In the genomic region with DNA sequence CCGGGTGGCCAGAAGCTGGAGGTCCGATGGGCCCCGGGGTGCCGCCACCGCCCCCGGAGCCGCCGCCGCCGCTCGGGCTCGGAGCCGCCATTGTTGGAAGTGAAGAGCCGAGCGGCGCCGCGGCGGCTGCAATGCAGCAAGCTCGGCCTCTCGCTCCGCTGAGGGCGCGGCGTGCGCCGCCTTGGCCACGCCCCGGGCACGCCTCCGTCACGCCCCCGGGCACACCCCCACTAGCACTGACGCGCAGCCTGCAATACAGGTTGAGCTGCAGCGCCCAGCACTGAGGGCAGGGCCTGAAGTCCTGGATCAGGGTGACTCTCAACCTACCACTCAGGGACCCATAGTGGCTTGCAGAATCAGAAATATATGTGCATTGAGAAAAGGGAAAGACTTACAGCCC, we compare ENCODE assay signal across 8 mouse cellular contexts. TPM values are rescaled to one million over a fixed set of nuclear protein-coding genes. Genes with fewer than 3 reads are reported as not detected.
DNase-seq lines count a peak whose midpoint lies in the region; ATAC-seq and TF ChIP-seq lines count a peak whose summit lies in the region.

A gene (minus strand): TSS at position 144 of the 400 bp plus-strand sequence.

- TF ChIP-seq CTCF in bone marrow, adult 2 months (IDR thresholded peaks at IDR 0.05; ENCODE audit: control insufficient read depth, insufficient read depth, low read length), result 0 out of 2 replicates have a peak, but pooled peaks have one; percentile 10
- TF ChIP-seq CTCF in embryonic fibroblast, embryonic 13.5 days (IDR thresholded peaks at IDR 0.05; ENCODE audit: borderline replicate concordance, insufficient read depth, low read length), result no peak

- peak within 1 kb of the TSS; percentile 99 for H3K9ac ChIP-seq in kidney, embryonic 15.5 days

- H3K4me3 ChIP-seq in bone marrow, adult 2 months (replicated peaks; ENCODE audit: control insufficient read depth, low read depth, low read length), result peak within 1 kb of the TSS; percentile 74
- H3K4me3 ChIP-seq in embryonic fibroblast, embryonic 13.5 days (ENCODE audit: insufficient read depth, low read length), result peak within 1 kb of the TSS; percentile 75
- H3K4me3 ChIP-seq in heart, embryonic 10.5 days, result peak within 1 kb of the TSS; percentile 98
- peak within 1 kb of the TSS; percentile 95 for H3K4me3 ChIP-seq in kidney, embryonic 15.5 days (replicated peaks)

- no peaks in the 10 kb centered on the region for H3K36me3 ChIP-seq in heart, embryonic 10.5 days
- H3K36me3 ChIP-seq in kidney, embryonic 15.5 days, result no peaks in the 10 kb centered on the region

- TF ChIP-seq POLR2A in bone marrow, adult 2 months (IDR thresholded peaks at IDR 0.05; ENCODE audit: borderline replicate concordance, control insufficient read depth, low read depth, low read length), result peak; percentile 91; the same call in 1 of the 2 replicates
- peak; percentile 77 for TF ChIP-seq POLR2A in embryonic fibroblast, embryonic 13.5 days (IDR thresholded peaks at IDR 0.05; ENCODE audit: low read depth, low read length)

- WGBS in bone marrow, adult 2 months, result under 1% methylated on average over 36 of the region's 36 CpGs
- WGBS in heart, embryonic 10.5 days, result 0% methylated on average over 36 of the region's 36 CpGs
- under 1% methylated on average over 28 of the region's 36 CpGs for WGBS in kidney, embryonic 15.5 days

- no peaks in the 10 kb centered on the region; the same call in 1 of the 2 replicates for H3K4me1 ChIP-seq in bone marrow, adult 2 months (ENCODE audit: control insufficient read depth, insufficient read depth, low read length)
- H3K4me1 ChIP-seq in embryonic fibroblast, embryonic 13.5 days (ENCODE audit: control insufficient read depth, insufficient read depth, low read length), result peaks cover 8% of the 10 kb centered on the region
- H3K4me1 ChIP-seq in heart, embryonic 10.5 days, result peaks cover 17% of the 10 kb centered on the region
- H3K4me1 ChIP-seq in kidney, embryonic 15.5 days, result peaks cover 22% of the 10 kb centered on the region

- H3K27ac ChIP-seq in bone marrow, adult 2 months (ENCODE audit: control insufficient read depth, insufficient read depth, low read depth, low read length, poor library complexity), result peak within 1 kb of the TSS; percentile 96
- no peak within 1 kb of the TSS for H3K27ac ChIP-seq in embryonic fibroblast, embryonic 13.5 days (ENCODE audit: insufficient read depth, low read length)
- peak within 1 kb of the TSS; percentile 99 for H3K27ac ChIP-seq in heart, embryonic 10.5 days
- peak within 1 kb of the TSS; percentile 90 for H3K27ac ChIP-seq in kidney, embryonic 15.5 days

- H3K27me3 ChIP-seq in heart, embryonic 10.5 days (ENCODE audit: insufficient read depth, poor library complexity, severe bottlenecking), result no peaks in the 10 kb centered on the region
- no peaks in the 10 kb centered on the region for H3K27me3 ChIP-seq in kidney, embryonic 15.5 days

- ATAC-seq in kidney, embryonic 15.5 days (replicated peaks; ENCODE audit: low FRiP score), result peak; percentile 100
- peak; percentile 98 for ATAC-seq in monocyte, adult 5-6 weeks (replicated peaks; ENCODE audit: insufficient number of reproducible peaks, low FRiP score, low TSS enrichment, poor library complexity, severe bottlenecking)

- peak within 1 kb of the TSS; percentile 72 for H3K4me2 ChIP-seq in kidney, embryonic 15.5 days

- no peaks in the 10 kb centered on the region for H3K9me3 ChIP-seq in heart, embryonic 10.5 days
- H3K9me3 ChIP-seq in kidney, embryonic 15.5 days (replicated peaks), result no peaks in the 10 kb centered on the region

- DNase-seq in 416B (ENCODE audit: low read depth), result peak; percentile 91
- peak; percentile 98 for DNase-seq in heart, embryonic 10.5 days (ENCODE audit: low spot score)
- DNase-seq in liver, result peak; percentile 96
- DNase-seq in spleen, postnatal 4 days (ENCODE audit: low spot score in 2 of 2), result peak; percentile 94 to 98

RNA-seq across cellular contexts. Expression of the gene that starts here (rescaled TPM):
- 14.7 and 29.3 TPM in 2 replicates for polyA plus RNA-seq in bone marrow, adult 2 months (2011; ENCODE audit: insufficient read depth, insufficient read length, low replicate concordance, missing spikeins)
- polyA plus RNA-seq in embryonic fibroblast, embryonic 13.5 days (2011; ENCODE audit: insufficient read length, low read depth, missing spikeins), result 60.0 and 65.2 TPM in 2 replicates
- 70.3 and 71.2 TPM in 2 replicates for polyA plus RNA-seq in heart, embryonic 10.5 days (2016; fragmentation: Nextera tagmentation; extraction: Ambion mirVana)
- 61.3 and 61.8 TPM in 2 replicates for polyA plus RNA-seq in kidney, embryonic 15.5 days (2015; fragmentation: Nextera tagmentation; extraction: Ambion mirVana)
- 34.9 to 40.8 TPM (median 36.3 TPM) in 3 replicates for total RNA-seq in monocyte, adult 5-6 weeks (2017)
